Comparison of ENCODE assay signal across 31 mouse cellular contexts in the genomic region with DNA sequence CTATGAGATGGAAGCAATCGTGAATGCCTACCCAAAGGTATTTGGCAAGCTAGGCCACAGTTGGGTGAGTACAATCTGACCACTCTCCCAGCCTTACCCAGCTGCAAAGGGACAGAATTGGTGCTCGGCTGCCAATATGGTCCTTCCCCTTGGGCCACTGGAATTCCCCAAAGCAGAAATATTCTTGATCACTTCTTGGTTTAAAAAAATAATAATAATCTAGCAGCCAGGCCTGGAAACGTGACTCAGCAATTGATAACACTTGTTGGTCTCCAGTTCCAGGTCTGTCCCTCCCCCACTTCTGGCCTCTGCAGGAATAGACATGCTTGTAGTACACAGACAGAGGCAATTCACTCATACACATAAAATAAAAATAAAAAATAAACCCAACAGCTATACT. TPM values are rescaled to one million over a fixed set of nuclear protein-coding genes. Genes with fewer than 3 reads are reported as not detected.
DNase-seq lines count a peak whose midpoint lies in the region; ATAC-seq and TF ChIP-seq lines count a peak whose summit lies in the region.
"Had no signal": no experiment of that assay in that cellular context is flagged by ENCODE, and none has a peak within 500 bp of the region (broad histone marks: within the 10 kb centered on the region; RNA-seq: fewer than 3 reads in every experiment).

No protein-coding gene starts in this region.

- H3K4me2 ChIP-seq in liver, embryonic 11.5 days: no peak overlapping the region
- no peak overlapping the region for H3K4me2 ChIP-seq in liver, embryonic 16.5 days (ENCODE audit: low read depth, low read length)
- no peak overlapping the region for H3K4me2 ChIP-seq in kidney, embryonic 15.5 days
- H3K4me2 ChIP-seq: embryonic facial prominence, embryonic 12.5 days; forebrain, embryonic 15.5 days; heart, embryonic 11.5 days; hindbrain, embryonic 12.5 days; intestine, embryonic 15.5 days; neural tube, embryonic 15.5 days had no signal

- H3K9ac ChIP-seq in liver, embryonic 11.5 days (ENCODE audit: low read depth, low read length): 0 out of 2 replicates have a peak overlapping the region, but pooled peaks have one; percentile 12
- H3K9ac ChIP-seq in liver, embryonic 16.5 days (ENCODE audit: low read depth, low read length): no peak overlapping the region
- no peak overlapping the region for H3K9ac ChIP-seq in kidney, embryonic 15.5 days
- H3K9ac ChIP-seq: embryonic facial prominence, embryonic 12.5 days; forebrain, embryonic 15.5 days; hindbrain, embryonic 12.5 days; intestine, embryonic 15.5 days; neural tube, embryonic 15.5 days had no signal

- no peak for TF ChIP-seq CTCF in G1E (IDR thresholded peaks at IDR 0.05; ENCODE audit: low read depth, low read length)

- 68% methylated on average over 3 of the region's 3 CpGs for WGBS in liver, embryonic 11.5 days
- 44% methylated on average over 3 of the region's 3 CpGs for whole genome bisulfite sequencing in liver, embryonic 16.5 days (ENCODE audit: insufficient replicate concordance)
- WGBS in kidney, embryonic 15.5 days: 81% methylated on average over 3 of the region's 3 CpGs

- H3K4me1 ChIP-seq in G1E (ENCODE audit: insufficient read depth, low read depth, low read length): no peaks in the 10 kb centered on the region
- H3K4me1 ChIP-seq in liver, embryonic 11.5 days (replicated peaks; ENCODE audit: control insufficient read depth, insufficient read depth, low read length): 0 out of 2 replicates have a peak, but pooled peaks cover 2% of the 10 kb centered on the region
- H3K4me1 ChIP-seq in liver, embryonic 16.5 days (ENCODE audit: control insufficient read depth, low read depth, low read length): no peaks in the 10 kb centered on the region
- no peaks in the 10 kb centered on the region for H3K4me1 ChIP-seq in kidney, embryonic 15.5 days
- H3K4me1 ChIP-seq: embryonic facial prominence, embryonic 12.5 days; forebrain, embryonic 15.5 days; hindbrain, embryonic 12.5 days; intestine, embryonic 15.5 days; neural tube, embryonic 15.5 days had no signal

- H3K9me3 ChIP-seq in G1E (replicated peaks): peaks cover 38% of the 10 kb centered on the region
- H3K9me3 ChIP-seq in liver, embryonic 11.5 days (ENCODE audit: control insufficient read depth, low read length): no peaks in the 10 kb centered on the region
- no peaks in the 10 kb centered on the region for H3K9me3 ChIP-seq in liver, embryonic 16.5 days (replicated peaks; ENCODE audit: control insufficient read depth, low read length)
- no peaks in the 10 kb centered on the region for H3K9me3 ChIP-seq in kidney, embryonic 15.5 days (replicated peaks)
- H3K9me3 ChIP-seq: embryonic facial prominence, embryonic 12.5 days; forebrain, embryonic 15.5 days; hindbrain, embryonic 12.5 days; intestine, embryonic 15.5 days; megakaryocyte, embryonic 14.5 days; neural tube, embryonic 15.5 days had no signal

- DNase-seq in A20 (ENCODE audit: low read depth, low spot score): peak; percentile 88
- DNase-seq in G1E (ENCODE audit: low spot score): no peak
- no peak for DNase-seq in liver, embryonic 11.5 days (ENCODE audit: low spot score)
- no peak for DNase-seq in cerebellum, adult 8-10 months
- no peak for DNase-seq in adrenal gland, adult 18-20 months (ENCODE audit: low spot score in 2 of 2)
- DNase-seq: adrenal gland, postnatal 36 days; B cell, adult 2 months; cerebellum, adult 18-20 months; cerebellum, postnatal 25 days; heart, postnatal 36 days; kidney, adult 2 months; kidney, postnatal 4 days; layer of hippocampus, postnatal 36 days; left cerebral cortex, postnatal 4 days; lung, postnatal 36 days; midbrain, embryonic 14.5 days; right cerebral cortex, postnatal 4 days; thymus, adult 2 months; thymus, postnatal 36 days had no signal

- no peaks in the 10 kb centered on the region for H3K27me3 ChIP-seq in G1E (ENCODE audit: insufficient read depth, low read length)
- no peaks in the 10 kb centered on the region for H3K27me3 ChIP-seq in liver, embryonic 11.5 days (replicated peaks; ENCODE audit: control insufficient read depth, insufficient read depth, low read length)
- H3K27me3 ChIP-seq in liver, embryonic 16.5 days (ENCODE audit: control insufficient read depth, insufficient read depth, low read depth, low read length): no peaks in the 10 kb centered on the region
- H3K27me3 ChIP-seq in kidney, embryonic 15.5 days: no peaks in the 10 kb centered on the region
- H3K27me3 ChIP-seq: embryonic facial prominence, embryonic 12.5 days; forebrain, embryonic 15.5 days; hindbrain, embryonic 12.5 days; intestine, embryonic 15.5 days; megakaryocyte, embryonic 14.5 days; neural tube, embryonic 15.5 days had no signal

- ATAC-seq in G1E (ENCODE audit: extremely low read depth, insufficient number of reproducible peaks, low FRiP score, poor library complexity, severe bottlenecking): peak; percentile 26
- ATAC-seq in liver, embryonic 11.5 days (replicated peaks; ENCODE audit: low FRiP score): peak; percentile 84
- peak; percentile 63 for ATAC-seq in liver, embryonic 16.5 days (ENCODE audit: low read depth)
- ATAC-seq in kidney, embryonic 15.5 days (replicated peaks; ENCODE audit: low FRiP score): no peak
- ATAC-seq: forebrain, embryonic 15.5 days; hindbrain, postnatal 0 days; intestine, embryonic 15.5 days had no signal

- no peak overlapping the region for H3K4me3 ChIP-seq in G1E (ENCODE audit: low read depth, low read length)
- no peak overlapping the region for H3K4me3 ChIP-seq in liver, embryonic 11.5 days (ENCODE audit: low read depth, low read length)
- H3K4me3 ChIP-seq in liver, embryonic 16.5 days (ENCODE audit: low read depth, low read length): no peak overlapping the region
- no peak overlapping the region for H3K4me3 ChIP-seq in kidney, embryonic 15.5 days (replicated peaks)
- H3K4me3 ChIP-seq: embryonic facial prominence, embryonic 12.5 days; forebrain, embryonic 15.5 days; hindbrain, embryonic 12.5 days; intestine, embryonic 15.5 days; megakaryocyte, embryonic 14.5 days; neural tube, embryonic 15.5 days had no signal

- H3K36me3 ChIP-seq in G1E (replicated peaks): no peaks in the 10 kb centered on the region
- H3K36me3 ChIP-seq in liver, embryonic 11.5 days (ENCODE audit: control insufficient read depth, insufficient read depth, low read length): no peaks in the 10 kb centered on the region
- no peaks in the 10 kb centered on the region for H3K36me3 ChIP-seq in liver, embryonic 16.5 days (ENCODE audit: control insufficient read depth, insufficient read depth)
- no peaks in the 10 kb centered on the region for H3K36me3 ChIP-seq in kidney, embryonic 15.5 days
- H3K36me3 ChIP-seq: embryonic facial prominence, embryonic 12.5 days; forebrain, embryonic 15.5 days; hindbrain, embryonic 12.5 days; intestine, embryonic 15.5 days; neural tube, embryonic 15.5 days had no signal

- no peak overlapping the region for H3K27ac ChIP-seq in liver, embryonic 11.5 days (ENCODE audit: low read depth, low read length)
- H3K27ac ChIP-seq in liver, embryonic 16.5 days (ENCODE audit: low read length): no peak overlapping the region
- H3K27ac ChIP-seq in kidney, embryonic 15.5 days: no peak overlapping the region
- H3K27ac ChIP-seq: embryonic facial prominence, embryonic 12.5 days; forebrain, embryonic 15.5 days; hindbrain, embryonic 12.5 days; hindbrain, postnatal 0 days; intestine, embryonic 15.5 days; kidney, postnatal 0 days; neural tube, embryonic 15.5 days; stomach, postnatal 0 days had no signal

RNA-seq across cellular contexts. Expression of a gene that starts 56.2 kb away (rescaled TPM):
- 4.7 and 9.1 TPM in 2 replicates for total RNA-seq in G1E (2014; fragmentation: Nextera tagmentation)
- total RNA-seq in G1E (2017): 17.2 and 20.0 TPM in 2 replicates
- polyA plus RNA-seq in G1E (2012): 2.8 and 3.0 TPM in 2 replicates
- polyA plus RNA-seq in liver, embryonic 11.5 days (2014; fragmentation: Nextera tagmentation; extraction: Ambion mirVana): 6.6 and 7.8 TPM in 2 replicates
- polyA plus RNA-seq in liver, embryonic 16.5 days (2015; fragmentation: Nextera tagmentation; extraction: Ambion mirVana): 5.0 and 5.3 TPM in 2 replicates
- polyA plus RNA-seq in kidney, embryonic 15.5 days (2015; fragmentation: Nextera tagmentation; extraction: Ambion mirVana): 1.0 and 1.1 TPM in 2 replicates
- 1 to 10 TPM; 2.9 to 5.9 TPM for total RNA-seq in adrenal gland, adult 18-20 months (2021)
